Mouse (Mus musculus) thymus, adult 18-20 months (tissue): ENCODE measurements around the gene Bpifa6.
"Not testable (repeated sequence)": the region's sequence is repeated elsewhere in the genome, so short reads cannot be mapped to it uniquely, and the experiment has no call there.

Source experiments
- DNase-seq, 2 experiments: peaks; one replicate each; pipeline ENCODE4 v3.0.0; 2022; ENCODE audit warnings: mixed read lengths in 2 of 2

Bpifa6 gene

DNA sequence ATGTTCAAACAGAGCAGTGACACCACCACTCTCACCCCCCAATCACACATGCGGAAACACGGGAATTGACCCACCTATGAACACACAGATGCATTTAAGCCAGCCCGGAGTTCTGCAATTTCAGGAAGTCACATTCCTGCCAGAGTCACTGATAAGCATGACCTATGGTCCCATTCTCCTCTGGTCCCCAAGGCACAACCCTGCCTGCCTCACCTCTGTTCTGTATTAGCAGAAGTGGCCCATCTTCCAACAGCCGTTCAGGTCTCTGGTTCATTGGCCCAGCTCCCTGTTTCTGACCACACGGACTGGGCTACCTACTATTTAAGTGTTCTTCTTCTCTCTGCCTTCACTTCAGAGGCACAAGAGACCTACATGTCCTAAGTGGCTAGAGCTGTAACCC lies at the start of gene Bpifa6:
TSS of gene Bpifa6 (plus strand) at position 364 of the 400 bp plus-strand sequence.
- DNase-seq, result no peak

GRCm38 (mm10) chr2:153929871-153930413 lies 44.8 kb upstream of the Bpifa6 start:
- no peak for DNase-seq

GRCm38 (mm10) chr2:153931125-153931524 lies 43.6 kb upstream of the Bpifa6 start:
- DNase-seq, result no peak

- DNase-seq, result no peak
Observed at GRCm38 (mm10) chr2:153933311-153933710, 41.4 kb upstream of the Bpifa6 start.

GRCm38 (mm10) chr2:153935348-153935747 lies 39.4 kb upstream of the Bpifa6 start:
- no peak for DNase-seq

GRCm38 (mm10) chr2:153937843-153938242 lies 36.9 kb upstream of the Bpifa6 start, which contains the start of gene Bpifb4:
TSS of gene Bpifb4 (plus strand) at chr2:153938212.
- no peak for DNase-seq

- DNase-seq, result peak in 1 of 2 experiments; percentile 8
Observed at GRCm38 (mm10) chr2:153943537-153943936, 31.2 kb upstream of the Bpifa6 start.

DNA sequence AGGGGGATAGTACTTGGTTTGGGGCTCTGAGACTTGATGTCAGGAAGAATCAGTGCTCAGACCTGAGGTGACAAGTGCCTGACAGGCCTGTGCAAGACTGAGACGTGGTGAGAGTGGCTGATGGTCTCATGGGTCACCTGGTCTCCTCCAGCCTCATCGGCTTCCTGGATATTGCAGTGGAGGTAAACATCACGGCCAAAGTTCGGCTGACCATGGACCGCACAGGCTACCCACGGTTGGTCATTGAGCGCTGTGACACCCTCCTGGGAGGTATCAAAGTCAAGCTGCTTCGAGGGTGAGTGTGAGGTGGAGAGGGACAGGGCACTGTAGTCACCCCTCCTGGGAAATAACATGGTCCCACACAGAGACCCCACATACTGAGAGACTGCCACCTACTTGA lies 30.2 kb upstream of the Bpifa6 start:
- no peak for DNase-seq

DNA sequence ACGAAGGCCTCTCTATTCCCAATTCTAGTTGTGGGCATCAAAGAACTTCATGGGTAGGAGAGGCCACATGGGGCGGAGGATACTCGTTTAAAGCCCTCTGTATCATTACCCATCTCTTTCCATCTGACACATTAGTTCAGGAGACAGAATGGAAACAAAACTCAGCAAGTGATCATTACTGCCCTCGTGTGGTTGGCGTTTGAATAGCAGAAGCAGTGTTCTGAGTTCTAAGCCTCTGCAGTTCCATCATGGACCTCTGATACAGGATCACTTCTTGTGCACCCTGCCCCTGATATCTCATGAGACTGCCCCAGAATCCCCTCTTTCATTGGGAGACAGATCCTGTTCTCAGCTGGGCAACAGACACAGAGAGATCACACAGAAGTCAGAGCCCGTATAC lies 21.8 kb upstream of the Bpifa6 start:
- DNase-seq, result no peak

GRCm38 (mm10) chr2:153953836-153954235 lies 20.9 kb upstream of the Bpifa6 start:
- peak in 1 of 2 experiments; percentile 31 for DNase-seq

DNA sequence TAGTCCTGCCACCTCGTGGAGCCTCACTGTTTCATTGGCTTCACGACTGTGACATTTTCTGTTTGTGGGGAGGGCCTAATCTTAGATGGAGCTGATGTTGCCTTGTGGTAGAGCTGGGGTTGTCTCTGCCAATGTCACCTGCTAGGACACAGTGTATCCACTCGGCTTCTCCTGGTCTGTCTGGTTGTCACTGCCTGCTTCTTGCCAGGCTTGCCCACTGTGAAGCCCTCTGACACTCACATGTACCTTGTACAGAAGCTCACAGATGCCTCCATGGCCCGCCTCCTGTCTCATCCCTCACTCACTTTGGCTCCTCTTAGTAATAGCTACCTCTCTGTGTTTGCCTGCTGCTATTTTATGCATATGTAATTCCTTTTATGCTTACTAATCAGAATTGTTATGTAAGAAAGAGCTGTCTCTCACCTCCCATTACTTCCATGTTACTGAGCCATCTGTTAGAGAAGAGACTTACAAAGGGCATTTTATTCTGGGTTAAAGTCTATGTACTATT lies 11.9 kb upstream of the Bpifa6 start:
- no peak for DNase-seq

DNA sequence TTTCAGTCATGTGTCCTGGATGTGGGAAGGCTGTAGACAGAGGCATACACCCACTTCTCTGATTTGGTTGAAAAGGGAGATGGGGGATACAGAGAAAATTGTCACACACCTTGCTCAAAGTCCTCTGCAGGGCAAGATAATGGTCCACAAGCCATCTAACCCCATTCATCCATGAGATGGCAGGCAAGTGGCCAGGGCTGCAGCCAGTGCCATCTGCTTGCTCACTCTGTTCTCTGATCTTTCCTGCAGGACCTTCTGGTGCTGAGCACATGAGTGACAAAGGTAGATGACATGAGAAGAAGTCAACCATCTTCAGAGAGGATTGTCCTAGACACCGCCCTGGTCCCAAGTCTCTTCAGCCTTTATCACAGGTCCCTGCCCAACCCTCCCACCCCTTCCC lies 11.4 kb upstream of the Bpifa6 start:
- DNase-seq, result no peak

- DNase-seq, result no peak
Observed at GRCm38 (mm10) chr2:153970221-153970620, 4.5 kb upstream of the Bpifa6 start.

DNA sequence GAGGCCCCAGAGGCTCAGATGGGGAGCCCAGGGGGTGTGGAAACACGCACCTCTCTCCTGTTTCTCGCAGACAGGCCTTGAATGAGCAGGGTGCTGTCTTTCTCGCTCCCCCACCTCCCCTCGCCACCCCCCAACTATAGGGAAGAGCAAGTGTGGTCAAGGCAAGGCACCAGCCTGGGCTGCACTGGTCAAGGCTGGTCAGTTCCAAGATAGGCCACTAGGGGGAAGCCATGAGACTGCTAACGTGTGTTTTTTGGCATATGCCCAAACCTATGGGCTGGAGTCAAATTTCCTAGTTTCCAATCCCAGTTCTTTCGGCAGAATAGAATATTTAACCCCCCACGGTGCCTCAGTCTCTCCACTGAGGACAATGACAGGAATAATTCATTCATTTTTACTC lies 21.0 kb downstream of the Bpifa6 start:
- DNase-seq, result peak in 1 of 2 experiments; percentile 13

DNA sequence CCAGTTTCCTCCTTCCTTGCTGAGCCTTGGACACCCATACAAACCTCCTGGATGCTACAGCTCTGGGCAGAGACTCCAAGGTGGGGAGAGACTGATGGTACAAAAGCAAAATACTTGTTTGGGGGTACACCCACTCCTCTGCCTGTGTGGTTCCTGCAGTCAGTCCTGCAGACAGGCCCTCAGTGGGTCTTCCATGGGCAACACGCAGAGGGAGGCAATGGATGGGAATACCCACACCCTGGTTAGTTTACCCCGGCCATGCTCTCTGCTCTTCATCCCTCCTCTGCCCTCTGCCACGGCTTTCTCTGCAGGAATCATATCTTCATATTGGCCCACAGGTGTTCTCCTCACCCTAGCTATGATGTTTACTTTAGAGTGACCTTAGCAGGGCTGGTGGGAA lies 25.8 kb downstream of the Bpifa6 start:
- DNase-seq, result no peak

DNA sequence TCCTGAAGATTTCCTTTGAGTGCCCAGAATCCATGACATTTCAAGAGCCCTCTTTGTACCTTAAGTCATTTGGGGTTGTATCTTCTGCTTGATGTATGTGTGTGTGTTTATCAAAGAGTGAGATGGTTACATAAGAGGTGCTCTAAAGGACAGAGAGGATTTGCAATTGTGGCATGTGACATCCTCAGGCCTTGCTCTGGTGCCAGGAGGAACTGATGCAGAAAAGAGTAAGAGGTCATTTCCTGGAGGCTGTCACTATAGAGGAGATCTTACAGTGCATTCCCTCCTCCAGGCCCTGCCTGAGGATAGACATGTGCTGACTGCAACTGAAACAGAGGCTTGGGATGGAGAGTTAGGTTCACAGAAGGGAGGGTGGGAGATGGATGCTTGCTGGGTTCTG lies 26.3 kb downstream of the Bpifa6 start:
- no peak for DNase-seq

DNA sequence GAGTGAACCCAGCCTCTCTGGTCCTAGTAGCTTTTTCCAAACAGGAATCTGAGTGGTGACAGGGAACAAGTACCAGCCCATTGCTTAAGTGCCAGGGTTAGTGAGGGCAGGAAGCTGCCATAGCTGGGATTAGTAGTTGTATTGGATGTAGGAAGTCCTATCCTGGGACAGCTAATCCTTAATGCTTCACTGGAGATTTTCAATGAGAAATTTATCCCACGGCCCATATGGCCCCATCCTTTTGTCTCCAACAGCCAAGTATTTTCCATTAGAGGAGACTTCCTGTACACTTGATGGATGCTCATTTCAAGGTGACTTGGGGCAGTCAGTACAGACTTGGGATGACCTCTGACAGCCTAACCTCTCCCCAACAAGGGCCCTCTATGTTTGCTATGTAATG lies 29.7 kb downstream of the Bpifa6 start:
- no peak for DNase-seq

- no peak for DNase-seq
Observed at GRCm38 (mm10) chr2:154005094-154005493, 30.3 kb downstream of the Bpifa6 start.

GRCm38 (mm10) chr2:154005734-154006133 lies 31.0 kb downstream of the Bpifa6 start:
- DNase-seq, result no peak

- no peak for DNase-seq
Observed at GRCm38 (mm10) chr2:154006331-154006730, 31.6 kb downstream of the Bpifa6 start.

DNA sequence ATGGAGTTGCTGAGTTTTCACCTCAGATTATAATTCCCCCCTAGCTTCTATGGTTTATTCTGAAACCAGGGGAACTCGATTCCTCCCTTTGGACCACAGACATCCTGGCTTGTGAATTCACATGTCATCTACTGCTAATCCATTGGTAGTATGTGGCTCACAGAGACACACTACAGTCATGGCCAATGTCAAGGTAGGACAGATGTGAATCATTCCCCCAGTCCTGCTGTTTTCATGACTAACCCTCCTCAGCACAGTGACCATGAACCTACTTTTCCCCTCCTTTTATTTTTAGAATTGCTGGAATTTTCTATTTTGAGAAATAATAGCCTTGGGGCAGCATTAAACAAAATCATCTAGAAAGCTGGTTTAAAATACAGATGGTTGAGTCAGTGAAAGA lies 32.6 kb downstream of the Bpifa6 start:
- no peak for DNase-seq

GRCm38 (mm10) chr2:154007965-154008364 lies 33.2 kb downstream of the Bpifa6 start, which contains the start of gene Bpifa2:
TSS of gene Bpifa2 (plus strand) at chr2:154008265.
- DNase-seq, result no peak

DNA sequence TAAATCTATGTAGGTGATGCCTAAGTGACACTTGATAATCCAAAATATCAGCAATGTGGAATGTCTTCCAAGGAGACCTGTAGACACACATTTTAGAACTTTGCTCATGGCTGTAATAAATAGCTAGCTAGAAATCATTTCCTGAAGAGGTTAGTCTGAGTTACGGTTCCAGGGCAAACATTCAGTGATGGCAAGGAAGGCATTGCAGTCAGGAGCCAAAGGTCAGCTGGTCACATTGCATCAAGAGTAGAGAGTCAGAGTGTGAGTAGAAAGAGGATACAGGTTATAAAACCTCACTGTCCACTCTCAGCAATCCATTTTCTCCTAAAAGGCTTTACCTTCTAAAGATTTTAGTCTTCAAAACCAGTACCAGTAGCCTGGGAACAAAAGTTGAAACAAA lies 43.2 kb downstream of the Bpifa6 start:
- DNase-seq, result no peak

GRCm38 (mm10) chr2:154024676-154025075 lies 49.9 kb downstream of the Bpifa6 start:
- not testable (repeated sequence) for DNase-seq

DNA sequence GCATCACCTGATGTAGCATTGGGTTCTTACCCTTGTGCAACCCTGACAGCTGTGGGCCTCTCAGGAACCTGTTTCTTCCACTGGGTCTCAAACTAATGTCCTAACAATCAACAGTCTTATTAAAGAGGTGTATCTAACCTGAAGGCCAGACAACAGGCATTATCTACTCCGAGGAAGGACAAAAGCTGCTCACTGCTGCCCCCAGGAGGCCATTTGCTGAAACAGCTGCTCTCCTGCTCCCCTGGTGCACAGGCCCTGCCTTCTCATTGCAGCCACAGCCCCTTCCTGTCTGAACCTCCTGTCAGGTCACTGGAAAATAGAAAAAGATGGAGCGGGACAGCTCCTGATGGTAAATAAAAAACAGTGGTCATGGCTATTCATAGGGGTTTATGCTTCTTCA lies 64.2 kb downstream of the Bpifa6 start:
- DNase-seq, result peak in 1 of 2 experiments; percentile 4
